Mouse (Mus musculus) right cerebral cortex, postnatal 25 days (tissue): ENCODE measurements around the gene Fgfr2.

Source experiments
- DNase-seq: peaks from one replicate; pipeline ENCODE4 v3.0.0; 2022

Gene Fgfr2

GRCm38 (mm10) chr7:133039556-133040255, 83.4 kb downstream of the Fgfr2 start:
- DNase-seq = peak; percentile 23

GRCm38 (mm10) chr7:133037618-133038017, 85.5 kb downstream of the Fgfr2 start:
- no peak for DNase-seq

DNA sequence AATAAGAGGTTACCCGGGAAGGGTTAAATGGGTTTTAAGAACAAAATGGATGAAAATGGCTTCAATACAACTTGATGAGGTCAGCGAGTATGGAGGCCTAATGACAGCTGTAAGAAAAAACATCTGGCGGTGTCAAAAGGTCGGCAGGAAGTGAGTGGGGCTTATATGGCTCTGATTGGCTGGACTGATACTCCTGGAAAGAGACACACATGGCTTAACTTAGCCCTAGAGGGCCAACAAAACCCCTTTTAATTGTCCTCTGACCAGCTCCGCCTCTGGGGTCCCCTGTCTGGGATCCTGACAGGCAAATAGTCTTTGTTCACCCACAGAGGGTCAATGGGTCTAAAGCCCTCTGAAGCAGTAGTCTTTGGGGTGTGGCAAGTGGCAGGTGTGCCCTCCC, 85.9 kb downstream of the Fgfr2 start:
- DNase-seq = no peak

GRCm38 (mm10) chr7:133035901-133036300, 87.2 kb downstream of the Fgfr2 start:
- no peak for DNase-seq

DNA sequence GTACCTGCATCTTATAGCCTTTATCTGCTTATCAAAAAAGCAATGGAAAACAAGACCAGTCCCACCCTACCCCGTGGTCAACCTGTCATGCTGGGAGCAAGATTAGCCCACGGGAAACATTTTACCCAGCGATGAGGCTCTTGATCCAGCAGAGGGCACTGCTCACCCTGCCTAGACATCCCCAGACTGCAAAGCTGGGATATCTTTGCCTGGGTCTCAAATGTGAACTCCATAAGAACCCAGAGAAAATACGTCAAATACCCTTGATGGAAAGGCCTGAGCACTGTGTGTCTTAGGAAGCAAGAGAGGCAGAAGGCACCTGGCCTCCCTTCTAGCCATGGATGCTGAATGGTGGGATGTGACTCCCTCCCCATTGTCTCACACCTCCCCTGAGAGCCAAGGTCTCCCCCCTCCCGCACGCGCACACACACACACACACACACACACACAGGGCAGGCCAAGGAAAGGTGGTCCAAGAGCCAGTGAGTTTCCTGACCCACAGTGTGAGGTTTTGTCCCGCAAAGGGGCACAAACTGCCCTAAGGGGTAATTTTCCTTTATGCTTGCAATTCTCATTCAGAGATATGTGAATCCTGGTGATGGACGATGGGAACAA, 90.5 kb downstream of the Fgfr2 start:
- peak; percentile 56 for DNase-seq

DNA sequence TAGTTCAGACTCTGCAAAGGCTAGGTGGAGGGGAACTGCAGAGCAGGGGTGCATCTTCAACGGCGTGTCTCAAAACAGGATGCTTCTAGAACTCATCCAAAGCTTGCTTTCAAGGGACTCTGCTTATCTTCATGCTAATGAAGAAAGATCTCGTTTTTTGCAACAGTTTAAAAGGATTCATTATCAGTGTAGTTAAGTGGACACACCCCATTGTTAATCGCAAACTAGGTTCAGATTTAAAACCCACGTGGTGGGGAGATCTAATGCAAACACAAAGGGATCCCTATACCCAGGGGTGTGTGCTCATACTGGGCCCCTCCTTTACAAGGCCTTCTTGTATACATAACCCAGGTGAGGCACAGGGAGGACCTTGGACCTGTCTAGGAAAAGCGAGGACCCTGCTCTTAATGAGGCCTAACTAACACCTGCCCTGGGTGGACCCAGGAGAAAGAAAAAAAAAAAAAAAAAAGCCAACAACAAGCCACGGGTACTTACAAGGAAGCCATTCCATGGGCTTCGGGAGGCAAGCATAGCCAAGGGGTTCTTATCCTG, 93.6 kb downstream of the Fgfr2 start:
- no peak for DNase-seq

- no peak for DNase-seq
Measured at GRCm38 (mm10) chr7:133029004-133029403, 94.1 kb downstream of the Fgfr2 start.

DNA sequence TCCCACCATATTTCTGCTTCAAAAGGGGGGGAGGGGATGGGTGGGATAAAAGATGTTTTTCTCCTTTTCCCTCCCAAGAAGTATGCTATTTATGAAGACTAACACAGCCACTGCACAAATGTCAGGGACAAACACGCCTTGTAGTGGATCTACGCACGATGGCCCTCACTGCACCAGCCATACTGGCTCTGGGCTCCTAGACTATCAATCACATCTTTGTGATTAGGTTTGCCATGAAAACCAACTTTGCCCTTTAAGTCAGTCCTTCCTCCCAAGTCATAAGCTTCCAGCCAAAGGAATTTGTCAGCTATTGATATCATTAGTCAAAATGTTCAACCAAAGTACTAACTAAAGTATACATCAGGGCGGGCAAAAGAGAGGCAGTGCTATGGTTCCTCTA, 95.2 kb downstream of the Fgfr2 start:
- DNase-seq = no peak

- no peak for DNase-seq
Measured at GRCm38 (mm10) chr7:133024694-133025093, 98.5 kb downstream of the Fgfr2 start.

DNA sequence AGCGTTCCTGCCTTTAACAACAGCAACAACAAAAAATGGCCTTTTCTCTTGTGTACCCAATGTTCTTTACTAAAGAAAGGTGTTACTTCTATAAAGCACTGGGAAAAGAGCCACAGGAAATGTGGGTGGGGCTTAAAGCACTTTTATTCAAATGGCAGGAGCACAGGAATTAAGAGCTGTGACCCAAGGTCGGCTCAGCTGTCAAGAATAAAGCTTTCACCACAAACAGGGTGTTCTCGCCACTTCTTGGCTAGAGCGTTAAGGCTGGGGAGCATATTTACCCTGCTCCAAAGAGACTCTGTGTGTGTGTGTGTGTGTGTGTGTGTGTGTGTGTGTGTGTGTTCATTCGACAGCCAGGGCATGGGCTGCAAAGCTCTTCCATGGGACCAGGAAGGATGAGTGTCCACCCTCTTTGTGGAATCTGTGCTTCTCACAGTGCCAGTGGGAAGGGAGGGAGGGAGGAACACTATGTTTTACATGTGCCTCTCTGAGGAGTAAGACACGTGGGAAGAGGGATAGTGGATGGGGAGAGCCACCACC, 103.6 kb downstream of the Fgfr2 start:
- DNase-seq = no peak

DNA sequence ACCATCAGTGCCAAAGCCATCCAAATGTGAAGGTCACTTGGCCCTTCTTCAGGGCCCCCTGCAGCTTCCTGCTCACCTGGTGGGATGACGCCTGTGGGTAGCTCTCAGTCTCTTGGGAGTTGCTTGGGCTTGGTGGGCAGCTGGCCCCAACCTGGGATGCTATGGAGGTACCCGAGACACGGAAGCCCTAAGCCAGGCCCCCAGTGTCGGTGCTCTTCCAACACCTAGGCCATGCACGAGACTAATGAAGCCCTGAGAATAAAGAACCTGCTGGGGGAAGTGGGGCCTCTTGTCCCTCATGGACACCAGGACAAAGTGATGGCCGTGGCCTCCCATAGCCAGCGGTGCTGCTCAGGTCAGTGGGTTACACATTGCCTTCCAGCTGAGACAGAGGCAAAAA, 104.2 kb downstream of the Fgfr2 start:
- no peak for DNase-seq

GRCm38 (mm10) chr7:133015416-133016070, 107.6 kb downstream of the Fgfr2 start:
- no peak for DNase-seq

DNA sequence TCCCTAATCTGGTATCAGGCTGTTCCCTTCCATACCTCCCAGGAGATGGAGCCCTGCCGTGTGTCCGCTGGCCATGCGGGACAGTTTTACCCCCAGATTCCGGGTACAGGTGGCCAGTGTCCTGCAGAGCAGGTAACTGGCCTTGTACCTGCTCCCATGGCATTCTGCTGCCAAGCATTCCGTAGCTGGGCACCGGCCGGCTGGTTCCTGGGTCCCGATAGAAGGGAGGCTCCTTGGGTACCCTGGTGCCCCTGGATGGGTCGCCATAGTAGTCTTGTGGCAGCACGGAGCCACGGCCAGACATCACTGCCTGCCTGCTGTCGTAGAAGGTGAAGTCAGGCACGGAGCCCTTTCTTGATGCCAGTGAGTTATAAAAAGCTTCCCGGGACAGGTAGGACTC, 108.5 kb downstream of the Fgfr2 start:
- no peak for DNase-seq

DNA sequence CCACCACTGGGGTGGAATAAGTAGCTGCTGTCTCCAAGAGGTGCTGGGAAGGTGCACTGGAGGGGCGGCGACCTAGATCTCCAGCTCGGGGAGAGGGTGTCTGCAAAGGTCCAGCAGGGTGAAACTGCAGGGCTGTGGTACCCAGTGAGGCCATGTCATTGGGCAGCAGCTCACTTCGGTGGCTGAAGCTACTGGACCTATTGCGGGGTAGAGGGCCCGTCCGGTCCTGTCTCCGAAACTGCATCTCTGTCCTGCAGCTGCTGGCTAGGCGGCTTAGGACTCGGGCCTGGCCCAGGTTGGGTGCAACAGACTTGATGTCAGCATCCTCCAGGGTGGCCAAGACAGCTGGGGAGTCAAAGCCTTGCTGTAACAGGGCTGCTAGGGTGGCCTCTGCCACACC, 109.2 kb downstream of the Fgfr2 start:
- no peak for DNase-seq

GRCm38 (mm10) chr7:133012637-133013366, 110.3 kb downstream of the Fgfr2 start:
- DNase-seq = peak; percentile 47

GRCm38 (mm10) chr7:133011611-133012010, 111.5 kb downstream of the Fgfr2 start:
- DNase-seq = no peak

- no peak for DNase-seq
Measured at GRCm38 (mm10) chr7:133011191-133011590, 112.0 kb downstream of the Fgfr2 start.

DNA sequence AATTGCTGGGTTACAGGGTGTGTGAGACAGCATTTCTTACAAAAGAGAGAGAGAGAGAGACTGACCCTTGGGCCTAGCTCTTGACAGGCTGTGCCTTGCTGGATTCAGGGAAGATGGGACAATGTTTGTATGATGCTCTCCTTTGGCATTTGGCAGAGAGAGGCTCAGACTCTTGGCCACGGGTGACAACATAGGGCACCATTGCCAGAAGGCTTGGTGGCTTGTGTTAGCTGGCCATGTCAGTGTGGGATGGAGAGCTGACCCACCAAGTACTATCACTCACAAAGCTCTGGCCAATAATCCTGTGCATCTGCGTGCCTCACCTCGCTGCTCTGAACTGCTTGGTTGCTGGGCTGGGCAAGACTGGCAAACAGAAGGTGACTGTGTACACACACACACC, 112.7 kb downstream of the Fgfr2 start:
- DNase-seq = no peak

DNA sequence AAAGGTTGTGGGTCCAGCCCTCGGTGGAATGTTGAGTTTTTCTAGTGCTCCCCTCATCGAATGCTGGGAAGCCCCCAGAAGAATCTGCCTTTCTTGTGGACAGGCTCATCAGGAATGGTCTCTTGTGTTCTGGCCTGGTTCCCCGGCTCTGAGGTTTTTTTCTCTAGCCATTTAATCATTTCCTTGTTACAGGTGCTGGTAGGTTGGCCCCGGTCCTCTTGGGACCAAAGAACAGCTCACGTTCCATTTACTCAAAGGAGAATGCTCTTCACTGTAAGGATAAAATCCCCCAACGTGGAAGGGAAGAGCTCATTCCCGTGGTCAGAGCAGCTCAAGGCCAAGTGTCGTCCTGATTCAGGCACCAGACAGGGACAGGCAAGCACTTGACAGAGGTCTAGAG, 113.5 kb downstream of the Fgfr2 start:
- DNase-seq = no peak

DNA sequence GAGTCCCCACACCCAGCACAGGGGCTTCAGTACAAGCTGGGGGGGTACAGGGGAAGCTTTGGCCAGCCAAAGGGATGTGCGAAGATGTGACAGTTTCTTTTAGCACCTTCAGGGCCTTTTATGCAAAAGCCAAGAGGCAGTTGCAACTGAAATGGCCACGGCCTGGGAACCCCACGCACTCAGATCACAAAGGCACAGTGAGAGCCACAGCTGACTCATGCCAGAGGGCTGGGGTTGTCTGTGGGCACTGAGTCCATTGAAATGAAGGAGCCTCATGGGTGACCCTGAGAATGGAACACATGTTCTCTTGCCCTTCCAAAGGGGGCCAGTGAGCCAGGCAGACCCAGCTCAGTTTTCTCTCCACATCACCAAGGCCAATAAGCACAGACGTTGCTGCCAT, 114.5 kb downstream of the Fgfr2 start:
- no peak for DNase-seq

DNA sequence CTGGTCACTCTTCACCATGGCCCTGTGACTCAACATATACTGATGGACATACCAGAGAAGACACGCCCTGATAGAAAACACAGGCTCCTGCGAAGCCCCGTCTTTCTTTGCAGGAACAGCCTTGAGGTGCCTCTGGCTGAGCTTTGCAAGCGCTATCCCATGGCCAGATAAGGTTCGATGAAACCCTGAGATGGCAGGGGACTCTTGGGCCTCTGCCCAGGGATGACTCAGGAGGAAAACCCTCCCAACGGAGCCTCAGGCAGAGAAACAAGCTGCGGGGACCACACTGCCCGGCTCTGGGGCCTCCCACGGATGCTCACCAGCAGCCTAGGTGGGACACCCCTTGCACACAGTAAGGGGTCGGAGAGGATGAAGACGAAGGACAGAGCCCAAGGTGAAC, 115.8 kb downstream of the Fgfr2 start:
- no peak for DNase-seq

GRCm38 (mm10) chr7:133005772-133006171, 117.4 kb downstream of the Fgfr2 start:
- no peak for DNase-seq

DNA sequence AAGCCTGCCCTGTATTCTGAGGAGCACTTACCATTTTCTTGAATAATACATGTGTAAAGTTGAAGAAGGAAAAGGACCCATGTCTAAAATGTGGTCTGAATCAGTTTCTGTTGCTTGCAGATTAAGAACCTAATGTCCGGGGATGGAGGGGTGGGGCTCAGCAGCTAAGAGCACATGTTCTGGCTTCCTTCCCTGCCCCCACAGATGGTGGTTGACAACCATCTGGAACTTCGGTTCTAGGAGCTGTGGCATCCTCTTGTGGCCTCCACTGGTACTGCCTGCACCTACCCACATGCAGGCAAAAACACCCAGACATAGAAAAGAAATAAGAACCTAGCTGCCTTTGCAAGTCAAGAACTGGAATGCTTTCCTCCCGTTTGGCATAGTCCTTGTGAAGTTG, 119.7 kb downstream of the Fgfr2 start:
- peak; percentile 86 for DNase-seq
